Mouse (Mus musculus): Measurements from ENCODE around the gene Smarce1. TPM values are rescaled to one million over a fixed set of nuclear protein-coding genes. Genes with fewer than 3 reads are reported as not detected.
"Not testable (repeated sequence)": the region's sequence is repeated elsewhere in the genome, so short reads cannot be mapped to it uniquely, and the experiment has no call there.

Smarce1 gene
- polyA plus RNA-seq, 1 experiment from 2014 or later = 125 TPM

GRCm38 (mm10) chr11:99255316-99255715 lies 24.5 kb upstream of the Smarce1 start:
- ATAC-seq (replicated peaks; ENCODE audit: insufficient number of reproducible peaks, low FRiP score, low TSS enrichment) = no peak
- H3K27me3 ChIP-seq (ENCODE audit: control insufficient read depth, insufficient read depth, low read length) = no peaks in the 10 kb centered on the region; the same call in 1 of the 2 replicates
- no peak overlapping the region for H3K4me3 ChIP-seq (ENCODE audit: low read depth, low read length)
- no peak overlapping the region for H3K4me2 ChIP-seq
- 91% methylated on average over 8 of the region's 8 CpGs for WGBS (ENCODE audit: insufficient replicate concordance)
- H3K36me3 ChIP-seq (ENCODE audit: control insufficient read depth, insufficient read depth, low read length) = no peaks in the 10 kb centered on the region
- no peaks in the 10 kb centered on the region for H3K4me1 ChIP-seq (ENCODE audit: control insufficient read depth, insufficient read depth, low read length)
- no peaks in the 10 kb centered on the region for H3K9me3 ChIP-seq (replicated peaks; ENCODE audit: control insufficient read depth, low read length)
- no peak overlapping the region for H3K9ac ChIP-seq (ENCODE audit: low read depth, low read length)
- H3K27ac ChIP-seq (ENCODE audit: low read depth, low read length) = no peak overlapping the region

- H3K9me3 ChIP-seq (replicated peaks; ENCODE audit: control insufficient read depth, low read length) = no peaks in the 10 kb centered on the region
- H3K4me1 ChIP-seq (ENCODE audit: control insufficient read depth, insufficient read depth, low read length) = 0 out of 2 replicates have a peak, but pooled peaks cover 2% of the 10 kb centered on the region
- H3K27ac ChIP-seq (ENCODE audit: low read depth, low read length) = no peak overlapping the region
- H3K4me2 ChIP-seq = no peak overlapping the region
- no peak for ATAC-seq (replicated peaks; ENCODE audit: insufficient number of reproducible peaks, low FRiP score, low TSS enrichment)
- no peaks in the 10 kb centered on the region for H3K36me3 ChIP-seq (ENCODE audit: control insufficient read depth, insufficient read depth, low read length)
- no peak overlapping the region for H3K4me3 ChIP-seq (ENCODE audit: low read depth, low read length)
- 58% methylated on average over 2 of the region's 2 CpGs for WGBS (ENCODE audit: insufficient replicate concordance)
- H3K27me3 ChIP-seq (ENCODE audit: control insufficient read depth, insufficient read depth, low read length) = no peaks in the 10 kb centered on the region; the same call in 1 of the 2 replicates
- H3K9ac ChIP-seq (ENCODE audit: low read depth, low read length) = no peak overlapping the region
Measured at GRCm38 (mm10) chr11:99253893-99254292, 23.1 kb upstream of the Smarce1 start.

- Histone ChIP-seq H3K36me3 (ENCODE audit: control insufficient read depth, insufficient read depth, low read length) (no peaks in the 10 kb centered on the region), H3K4me3 (ENCODE audit: low read depth, low read length) (no peak overlapping the region), H3K4me2 (no peak overlapping the region), H3K9me3 (replicated peaks; ENCODE audit: control insufficient read depth, low read length) (no peaks in the 10 kb centered on the region), H3K4me1 (ENCODE audit: control insufficient read depth, insufficient read depth, low read length) (0 out of 2 replicates have a peak, but pooled peaks cover 2% of the 10 kb centered on the region), H3K27me3 (ENCODE audit: control insufficient read depth, insufficient read depth, low read length) (no peaks in the 10 kb centered on the region), H3K9ac (ENCODE audit: low read depth, low read length) (no peak overlapping the region), H3K27ac (ENCODE audit: low read depth, low read length) (no peak overlapping the region)
- 72% methylated on average over 8 of the region's 8 CpGs for WGBS (ENCODE audit: insufficient replicate concordance)
- no peak for ATAC-seq (replicated peaks; ENCODE audit: insufficient number of reproducible peaks, low FRiP score, low TSS enrichment)
Measured at GRCm38 (mm10) chr11:99252671-99253070, 21.9 kb upstream of the Smarce1 start.

- Histone ChIP-seq H3K9ac (ENCODE audit: low read depth, low read length) (no peak overlapping the region), H3K4me3 (ENCODE audit: low read depth, low read length) (no peak overlapping the region), H3K4me2 (no peak overlapping the region), H3K4me1 (ENCODE audit: control insufficient read depth, insufficient read depth, low read length) (0 out of 2 replicates have a peak, but pooled peaks cover 2% of the 10 kb centered on the region), H3K27ac (ENCODE audit: low read depth, low read length) (no peak overlapping the region), H3K36me3 (ENCODE audit: control insufficient read depth, insufficient read depth, low read length) (no peaks in the 10 kb centered on the region), H3K9me3 (replicated peaks; ENCODE audit: control insufficient read depth, low read length) (no peaks in the 10 kb centered on the region), H3K27me3 (ENCODE audit: control insufficient read depth, insufficient read depth, low read length) (no peaks in the 10 kb centered on the region)
- 60% methylated on average over 3 of the region's 3 CpGs for WGBS (ENCODE audit: insufficient replicate concordance)
- no peak for ATAC-seq (replicated peaks; ENCODE audit: insufficient number of reproducible peaks, low FRiP score, low TSS enrichment)
Measured at GRCm38 (mm10) chr11:99250666-99251065, 19.8 kb upstream of the Smarce1 start.

- Histone ChIP-seq H3K9me3 (replicated peaks; ENCODE audit: control insufficient read depth, low read length) (no peaks in the 10 kb centered on the region), H3K36me3 (ENCODE audit: control insufficient read depth, insufficient read depth, low read length) (no peaks in the 10 kb centered on the region), H3K4me3 (ENCODE audit: low read depth, low read length) (no peak overlapping the region), H3K27me3 (ENCODE audit: control insufficient read depth, insufficient read depth, low read length) (no peaks in the 10 kb centered on the region), H3K9ac (ENCODE audit: low read depth, low read length) (no peak overlapping the region), H3K27ac (ENCODE audit: low read depth, low read length) (no peak overlapping the region), H3K4me1 (ENCODE audit: control insufficient read depth, insufficient read depth, low read length) (0 out of 2 replicates have a peak, but pooled peaks cover 2% of the 10 kb centered on the region), H3K4me2 (no peak overlapping the region)
- ATAC-seq (replicated peaks; ENCODE audit: insufficient number of reproducible peaks, low FRiP score, low TSS enrichment) = no peak
- WGBS (ENCODE audit: insufficient replicate concordance) = 39% methylated on average over 5 of the region's 5 CpGs
Measured at GRCm38 (mm10) chr11:99250241-99250640, 19.4 kb upstream of the Smarce1 start.

- Histone ChIP-seq H3K9ac (ENCODE audit: low read depth, low read length) (no peak overlapping the region), H3K27me3 (ENCODE audit: control insufficient read depth, insufficient read depth, low read length) (no peaks in the 10 kb centered on the region), H3K4me3 (ENCODE audit: low read depth, low read length) (no peak overlapping the region), H3K4me1 (ENCODE audit: control insufficient read depth, insufficient read depth, low read length) (peaks cover 2% of the 10 kb centered on the region; the same call in 1 of the 2 replicates), H3K4me2 (no peak overlapping the region), H3K36me3 (ENCODE audit: control insufficient read depth, insufficient read depth, low read length) (no peaks in the 10 kb centered on the region), H3K9me3 (replicated peaks; ENCODE audit: control insufficient read depth, low read length) (no peaks in the 10 kb centered on the region), H3K27ac (ENCODE audit: low read depth, low read length) (no peak overlapping the region)
- ATAC-seq (replicated peaks; ENCODE audit: insufficient number of reproducible peaks, low FRiP score, low TSS enrichment) = no peak
- 59% methylated on average over 4 of the region's 4 CpGs for WGBS (ENCODE audit: insufficient replicate concordance)
Measured at GRCm38 (mm10) chr11:99249115-99249514, 18.3 kb upstream of the Smarce1 start.

- H3K4me3 ChIP-seq (ENCODE audit: low read depth, low read length) = no peak overlapping the region
- H3K9ac ChIP-seq (ENCODE audit: low read depth, low read length) = no peak overlapping the region
- no peak overlapping the region for H3K27ac ChIP-seq (ENCODE audit: low read depth, low read length)
- H3K36me3 ChIP-seq (ENCODE audit: control insufficient read depth, insufficient read depth, low read length) = no peaks in the 10 kb centered on the region
- H3K4me1 ChIP-seq (ENCODE audit: control insufficient read depth, insufficient read depth, low read length) = peaks cover 2% of the 10 kb centered on the region; the same call in 1 of the 2 replicates
- no peaks in the 10 kb centered on the region for H3K9me3 ChIP-seq (replicated peaks; ENCODE audit: control insufficient read depth, low read length)
- no peak overlapping the region for H3K4me2 ChIP-seq
- no peak for ATAC-seq (replicated peaks; ENCODE audit: insufficient number of reproducible peaks, low FRiP score, low TSS enrichment)
- H3K27me3 ChIP-seq (ENCODE audit: control insufficient read depth, insufficient read depth, low read length) = no peaks in the 10 kb centered on the region
- 90% methylated on average over 4 of the region's 4 CpGs for WGBS (ENCODE audit: insufficient replicate concordance)
Measured at GRCm38 (mm10) chr11:99247916-99248315, 17.1 kb upstream of the Smarce1 start.

- H3K4me2 ChIP-seq; H3K27me3 ChIP-seq (ENCODE audit: control insufficient read depth, insufficient read depth, low read length); H3K4me3 ChIP-seq (ENCODE audit: low read depth, low read length); H3K27ac ChIP-seq (ENCODE audit: low read depth, low read length); H3K36me3 ChIP-seq (ENCODE audit: control insufficient read depth, insufficient read depth, low read length); H3K9me3 ChIP-seq (replicated peaks; ENCODE audit: control insufficient read depth, low read length); ATAC-seq (replicated peaks; ENCODE audit: insufficient number of reproducible peaks, low FRiP score, low TSS enrichment); H3K4me1 ChIP-seq (ENCODE audit: control insufficient read depth, insufficient read depth, low read length); H3K9ac ChIP-seq (ENCODE audit: low read depth, low read length): not testable (repeated sequence)
- 43% methylated on average over 3 of the region's 3 CpGs for WGBS (ENCODE audit: insufficient replicate concordance)
Measured at GRCm38 (mm10) chr11:99244519-99244918, 13.7 kb upstream of the Smarce1 start.

- no peak for ATAC-seq (replicated peaks; ENCODE audit: insufficient number of reproducible peaks, low FRiP score, low TSS enrichment)
- H3K9ac ChIP-seq (ENCODE audit: low read depth, low read length) = peak within 1 kb of the TSS; percentile 54
- WGBS (ENCODE audit: insufficient replicate concordance) = 2% methylated on average over 17 of the region's 17 CpGs
- no peaks in the 10 kb centered on the region; the same call in 1 of the 2 replicates for H3K4me1 ChIP-seq (ENCODE audit: control insufficient read depth, insufficient read depth, low read length)
- H3K4me3 ChIP-seq (ENCODE audit: low read depth, low read length) = peak within 1 kb of the TSS; percentile 33
- H3K36me3 ChIP-seq (ENCODE audit: control insufficient read depth, insufficient read depth, low read length) = no peaks in the 10 kb centered on the region
- H3K27me3 ChIP-seq (ENCODE audit: control insufficient read depth, insufficient read depth, low read length) = no peaks in the 10 kb centered on the region
- no peak within 1 kb of the TSS for H3K27ac ChIP-seq (ENCODE audit: low read depth, low read length)
- peak within 1 kb of the TSS; percentile 71 for H3K4me2 ChIP-seq
- no peaks in the 10 kb centered on the region for H3K9me3 ChIP-seq (replicated peaks; ENCODE audit: control insufficient read depth, low read length)
Measured at GRCm38 (mm10) chr11:99243820-99244374, 13.1 kb upstream of the Smarce1 start, which contains the start of gene Krt222. Gene Krt222 (minus strand): TSS chr11:99244085.

All from heart, embryonic 11.5 days (tissue).